Mouse (Mus musculus) ES-E14 (cell line): Measurements from ENCODE around the gene Sirt2.

Experiments
- CHD2 ChIP-seq: IDR thresholded peaks from 2 replicates; pipeline ENCODE4 v1.6.1; 2014; ENCODE audit warnings: mild to moderate bottlenecking, low read depth, low read length, inconsistent platforms
- HCFC1 ChIP-seq: IDR thresholded peaks from 2 replicates; pipeline ENCODE4 v1.6.1; 2012; ENCODE audit warnings: low read length, inconsistent platforms, borderline replicate concordance; ENCODE audit not compliant: insufficient read depth
- MAFK ChIP-seq: IDR thresholded peaks from 2 replicates; pipeline ENCODE4 v1.6.1; 2014; ENCODE audit warnings: mild to moderate bottlenecking, low read depth, low read length, inconsistent platforms; ENCODE audit not compliant: insufficient read depth
- ZC3H11A ChIP-seq: IDR thresholded peaks from 2 replicates; pipeline ENCODE4 v1.6.1; 2012; ENCODE audit warnings: low read depth, mild to moderate bottlenecking, inconsistent platforms, low read length, borderline replicate concordance
- ZNF384 ChIP-seq: IDR thresholded peaks from 2 replicates; pipeline ENCODE4 v1.6.1; 2012; ENCODE audit warnings: low read depth, low read length, inconsistent platforms

DNA sequence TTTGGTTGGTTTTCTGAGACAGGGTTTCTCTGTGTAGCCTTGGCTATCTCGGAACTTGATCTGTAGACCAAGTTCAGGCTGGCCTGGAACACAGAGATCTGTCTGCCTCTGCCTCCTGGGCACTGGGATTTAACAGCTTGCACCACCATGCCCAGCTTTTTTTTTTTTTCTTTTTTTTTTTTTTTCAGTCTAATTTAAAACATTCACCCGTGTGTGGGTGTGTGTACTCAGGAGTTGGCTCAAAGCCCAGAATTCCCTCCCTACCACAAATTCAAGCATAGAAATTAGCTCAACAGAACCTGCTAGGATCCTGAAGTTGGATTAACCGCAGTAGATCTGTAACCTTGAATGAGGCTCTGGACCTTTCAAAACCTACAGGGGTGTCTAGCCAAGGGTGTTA is 60.8 kb downstream of the Sirt2 start:
- TF ChIP-seq ZC3H11A (no peak), HCFC1 (no peak), CHD2 (no peak), MAFK (no peak), ZNF384 (0 out of 2 replicates have a peak, but pooled peaks have one; percentile 31)
